Mouse (Mus musculus): ENCODE data around the gene St8sia2.

The St8sia2 gene

GRCm38 (mm10) chr7:74013601-74014175 is at the start of gene St8sia2:
TSS of gene St8sia2 (minus strand) at chr7:74013690.
- no peak for DNase-seq (ENCODE audit: low spot score)

- no peak for DNase-seq (ENCODE audit: low spot score)
These were observed 47.6 kb upstream of the St8sia2 start for GRCm38 (mm10) chr7:74061076-74061475.

- no peak for DNase-seq (ENCODE audit: low spot score)
These were observed 46.9 kb upstream of the St8sia2 start for GRCm38 (mm10) chr7:74060306-74060946.

- no peak for DNase-seq (ENCODE audit: low spot score)
These were observed 46.2 kb upstream of the St8sia2 start for GRCm38 (mm10) chr7:74059684-74060083.

GRCm38 (mm10) chr7:74055753-74056152 is 42.3 kb upstream of the St8sia2 start:
- no peak for DNase-seq (ENCODE audit: low spot score)

GRCm38 (mm10) chr7:74047591-74047990 is 34.1 kb upstream of the St8sia2 start:
- no peak for DNase-seq (ENCODE audit: low spot score)

- DNase-seq (ENCODE audit: low spot score), result no peak
These were observed 31.9 kb upstream of the St8sia2 start for GRCm38 (mm10) chr7:74045166-74045957.

- no peak for DNase-seq (ENCODE audit: low spot score)
These were observed 30.2 kb upstream of the St8sia2 start for GRCm38 (mm10) chr7:74043562-74044138.

GRCm38 (mm10) chr7:74025007-74025406 is 11.5 kb upstream of the St8sia2 start:
- DNase-seq (ENCODE audit: low spot score), result no peak

- no peak for DNase-seq (ENCODE audit: low spot score)
These were observed 10.7 kb upstream of the St8sia2 start for GRCm38 (mm10) chr7:74024171-74024570.

- no peak for DNase-seq (ENCODE audit: low spot score)
These were observed 9.1 kb upstream of the St8sia2 start for GRCm38 (mm10) chr7:74022571-74022970.

GRCm38 (mm10) chr7:74021771-74022170 is 8.3 kb upstream of the St8sia2 start:
- DNase-seq (ENCODE audit: low spot score), result no peak

GRCm38 (mm10) chr7:74016613-74017012 is 3.1 kb upstream of the St8sia2 start:
- no peak for DNase-seq (ENCODE audit: low spot score)

GRCm38 (mm10) chr7:74012858-74013600 is 461 bp downstream of the St8sia2 start:
- DNase-seq (ENCODE audit: low spot score), result no peak

- no peak for DNase-seq (ENCODE audit: low spot score)
These were observed 1.3 kb downstream of the St8sia2 start for GRCm38 (mm10) chr7:74011976-74012857.

GRCm38 (mm10) chr7:74008946-74009542 is 4.4 kb downstream of the St8sia2 start:
- DNase-seq (ENCODE audit: low spot score), result no peak

- DNase-seq (ENCODE audit: low spot score), result no peak
These were observed 6.6 kb downstream of the St8sia2 start for GRCm38 (mm10) chr7:74006775-74007371.

- no peak for DNase-seq (ENCODE audit: low spot score)
These were observed 7.1 kb downstream of the St8sia2 start for GRCm38 (mm10) chr7:74006364-74006763.

GRCm38 (mm10) chr7:74000743-74001510 is 12.6 kb downstream of the St8sia2 start:
- no peak for DNase-seq (ENCODE audit: low spot score)
